Mouse (Mus musculus) midbrain, embryonic 15.5 days (tissue): ENCODE data around the gene Parp14. TPM values are rescaled to one million over a fixed set of nuclear protein-coding genes. Genes with fewer than 3 reads are reported as not detected.

ENCODE experiments used
- ATAC-seq: fragments of 200-750 bp; cut with Nextera tagmentation; replicated peaks from 2 replicates; pipeline ENCODE4 v1.8.0; 2017; ENCODE audit warnings: moderate TSS enrichment
- H3K27ac ChIP-seq: fragments of 300-500 bp; sonication (generic); 2 replicates; pipeline ENCODE4 v1.5.1; 2015; ENCODE audit warnings: mild to moderate bottlenecking, inconsistent platforms
- H3K27me3 ChIP-seq: fragments of 300-500 bp; sonication (generic); replicated peaks from 2 replicates; pipeline ENCODE4 v1.6.1; 2015; ENCODE audit warnings: inconsistent platforms
- H3K36me3 ChIP-seq: fragments of 300-500 bp; sonication (generic); replicated peaks from 2 replicates; pipeline ENCODE4 v1.6.1; 2015; ENCODE audit warnings: inconsistent platforms
- H3K4me1 ChIP-seq: fragments of 300-500 bp; sonication (generic); 2 replicates; pipeline ENCODE4 v1.6.1; 2015; ENCODE audit warnings: inconsistent platforms
- H3K4me2 ChIP-seq: fragments of 300-500 bp; sonication (generic); 2 replicates; pipeline ENCODE4 v1.6.1; 2015; ENCODE audit warnings: inconsistent platforms, mild to moderate bottlenecking, moderate library complexity
- H3K4me3 ChIP-seq: fragments of 300-500 bp; sonication (generic); 2 replicates; pipeline ENCODE4 v1.5.1; 2015; ENCODE audit warnings: mild to moderate bottlenecking, inconsistent platforms
- H3K9ac ChIP-seq: fragments of 300-500 bp; sonication (generic); 2 replicates; pipeline ENCODE4 v1.6.1; 2015; ENCODE audit warnings: mild to moderate bottlenecking, inconsistent platforms
- H3K9me3 ChIP-seq: fragments of 300-500 bp; sonication (generic); 2 replicates; pipeline ENCODE4 v1.6.1; 2016; ENCODE audit warnings: inconsistent platforms
- WGBS: fragments of 180-500 bp; shearing (Covaris S2); methylation state at CpG from one replicate; pipeline ENCODE4 v1.1.7; 2015; ENCODE audit warnings: mixed read lengths; 5-methylcytosine and 5-hydroxymethylcytosine counted together
- polyA plus RNA-seq: library from polyadenylated mRNA; unstranded; fragments of >200 nt; fragmentation: Nextera tagmentation; extraction: Ambion mirVana; gene quantifications from 2 replicates; pipeline ENCODE4 v1.2.1, GENCODE M21; 2015

The Parp14 gene
- polyA plus RNA-seq, 1 experiment from 2014 or later: 0.49 TPM

GRCm38 (mm10) chr16:35862057-35862456 is 9.3 kb downstream of the Parp14 start:
- no peak for ATAC-seq
- H3K4me1 ChIP-seq: no peaks in the 10 kb centered on the region
- no peak overlapping the region for H3K4me2 ChIP-seq
- H3K36me3 ChIP-seq: no peaks in the 10 kb centered on the region
- H3K9me3 ChIP-seq: no peaks in the 10 kb centered on the region
- H3K4me3 ChIP-seq: no peak overlapping the region
- no peak overlapping the region for H3K9ac ChIP-seq
- 98% methylated on average over 1 of the region's 1 CpGs for WGBS
- no peak overlapping the region for H3K27ac ChIP-seq
- H3K27me3 ChIP-seq: no peaks in the 10 kb centered on the region

GRCm38 (mm10) chr16:35860236-35860635 is 11.1 kb downstream of the Parp14 start:
- H3K27ac ChIP-seq: no peak overlapping the region
- no peak overlapping the region for H3K9ac ChIP-seq
- no peak for ATAC-seq
- H3K9me3 ChIP-seq: no peaks in the 10 kb centered on the region
- H3K36me3 ChIP-seq: no peaks in the 10 kb centered on the region
- no peaks in the 10 kb centered on the region for H3K4me1 ChIP-seq
- no peak overlapping the region for H3K4me2 ChIP-seq
- no peak overlapping the region for H3K4me3 ChIP-seq
- WGBS: 85% methylated on average over 16 of the region's 16 CpGs
- H3K27me3 ChIP-seq: no peaks in the 10 kb centered on the region

DNA sequence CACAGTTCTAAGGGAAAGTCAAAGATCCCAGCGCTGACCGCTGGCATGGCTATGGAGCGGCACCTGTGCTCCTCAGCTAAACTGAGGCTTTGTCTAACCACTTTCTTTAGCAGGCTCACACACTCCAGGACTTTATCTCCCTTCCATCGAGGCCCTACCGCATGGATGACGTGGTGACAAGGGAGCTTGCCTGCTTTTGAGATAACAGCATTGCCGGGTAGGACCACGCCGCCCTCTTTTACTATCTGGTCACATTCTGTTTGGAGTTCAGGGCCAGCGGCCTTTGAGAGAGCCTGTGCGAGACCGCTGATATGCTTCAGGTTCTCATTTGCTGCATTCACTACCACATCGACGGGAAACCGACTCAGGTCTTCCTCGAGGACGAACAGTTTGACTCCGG is 14.6 kb downstream of the Parp14 start:
- Histone ChIP-seq H3K9ac (no peak overlapping the region), H3K27me3 (no peaks in the 10 kb centered on the region), H3K9me3 (no peaks in the 10 kb centered on the region), H3K36me3 (no peaks in the 10 kb centered on the region), H3K4me1 (no peaks in the 10 kb centered on the region), H3K4me2 (no peak overlapping the region), H3K4me3 (no peak overlapping the region), H3K27ac (no peak overlapping the region)
- no peak for ATAC-seq
- WGBS: 92% methylated on average over 18 of the region's 18 CpGs

GRCm38 (mm10) chr16:35855846-35856245 is 15.5 kb downstream of the Parp14 start:
- Histone ChIP-seq H3K9me3 (no peaks in the 10 kb centered on the region), H3K4me2 (no peak overlapping the region), H3K27ac (no peak overlapping the region), H3K27me3 (no peaks in the 10 kb centered on the region), H3K36me3 (no peaks in the 10 kb centered on the region), H3K4me3 (no peak overlapping the region), H3K4me1 (no peaks in the 10 kb centered on the region), H3K9ac (no peak overlapping the region)
- 83% methylated on average over 4 of the region's 4 CpGs for WGBS
- no peak for ATAC-seq

- no peak overlapping the region for H3K27ac ChIP-seq
- no peaks in the 10 kb centered on the region for H3K27me3 ChIP-seq
- no peaks in the 10 kb centered on the region for H3K9me3 ChIP-seq
- no peak overlapping the region for H3K4me2 ChIP-seq
- H3K4me3 ChIP-seq: no peak overlapping the region
- H3K9ac ChIP-seq: no peak overlapping the region
- no peak for ATAC-seq
- no peaks in the 10 kb centered on the region for H3K36me3 ChIP-seq
- no peaks in the 10 kb centered on the region for H3K4me1 ChIP-seq
Observed at GRCm38 (mm10) chr16:35847138-35847537, 24.2 kb downstream of the Parp14 start.

DNA sequence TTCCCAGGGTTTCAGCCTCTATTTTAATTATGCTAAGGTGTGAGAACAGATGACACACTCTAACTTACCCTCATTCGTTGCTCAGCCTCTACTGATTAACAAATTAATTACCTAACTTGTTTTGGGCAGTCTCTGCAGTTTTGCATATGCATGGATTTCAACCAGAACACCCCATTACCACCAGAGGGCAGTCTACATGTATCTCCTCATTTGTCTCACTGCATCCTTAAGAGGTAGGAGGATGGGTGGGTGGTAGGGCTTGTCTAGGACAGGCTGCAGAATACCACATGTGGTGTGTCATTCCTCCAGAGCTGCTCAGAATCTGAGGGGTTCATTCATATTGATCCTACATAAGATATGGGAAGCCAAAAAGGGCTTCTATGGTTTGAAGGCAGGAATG is 31.7 kb downstream of the Parp14 start:
- Histone ChIP-seq H3K4me2 (no peak overlapping the region), H3K27ac (no peak overlapping the region), H3K27me3 (no peaks in the 10 kb centered on the region), H3K4me1 (no peaks in the 10 kb centered on the region), H3K4me3 (no peak overlapping the region), H3K9ac (no peak overlapping the region), H3K36me3 (no peaks in the 10 kb centered on the region), H3K9me3 (no peaks in the 10 kb centered on the region)
- no peak for ATAC-seq
- 26% methylated on average over 1 of the region's 1 CpGs for WGBS

- no peak for ATAC-seq
Observed at GRCm38 (mm10) chr16:35834653-35835052, 36.7 kb downstream of the Parp14 start.

GRCm38 (mm10) chr16:35832926-35833325 is 38.4 kb downstream of the Parp14 start:
- Histone ChIP-seq H3K36me3 (no peaks in the 10 kb centered on the region), H3K27me3 (0 out of 2 replicates have a peak, but pooled peaks cover 2% of the 10 kb centered on the region), H3K9me3 (no peaks in the 10 kb centered on the region), H3K4me2 (no peak overlapping the region), H3K9ac (no peak overlapping the region), H3K4me1 (no peaks in the 10 kb centered on the region), H3K27ac (no peak overlapping the region), H3K4me3 (no peak overlapping the region)
- ATAC-seq: no peak
- WGBS: 90% methylated on average over 3 of the region's 3 CpGs

More at GRCm38 (mm10) chr16:35834653-35835052, 36.7 kb downstream of the Parp14 start:
- Histone ChIP-seq H3K4me1 (no peaks in the 10 kb centered on the region), H3K4me2 (no peak overlapping the region), H3K27ac (no peak overlapping the region), H3K27me3 (0 out of 2 replicates have a peak, but pooled peaks cover 2% of the 10 kb centered on the region), H3K36me3 (no peaks in the 10 kb centered on the region), H3K9me3 (no peaks in the 10 kb centered on the region), H3K4me3 (no peak overlapping the region), H3K9ac (no peak overlapping the region)
- WGBS: 89% methylated on average over 8 of the region's 8 CpGs

- H3K27ac ChIP-seq: no peak overlapping the region
- no peak overlapping the region for H3K9ac ChIP-seq
- WGBS: 28% methylated on average over 7 of the region's 7 CpGs
- H3K4me1 ChIP-seq: no peaks in the 10 kb centered on the region
- no peak for ATAC-seq
- 0 out of 2 replicates have a peak, but pooled peaks cover 2% of the 10 kb centered on the region for H3K27me3 ChIP-seq
- H3K4me2 ChIP-seq: no peak overlapping the region
- 0 out of 2 replicates have a peak, but pooled peaks cover 3% of the 10 kb centered on the region for H3K36me3 ChIP-seq
- no peak overlapping the region for H3K4me3 ChIP-seq
- H3K9me3 ChIP-seq: no peaks in the 10 kb centered on the region
Observed at GRCm38 (mm10) chr16:35829999-35830398, 41.3 kb downstream of the Parp14 start.

GRCm38 (mm10) chr16:35817255-35818089 is 53.9 kb downstream of the Parp14 start:
- Histone ChIP-seq H3K27ac (no peak overlapping the region), H3K9me3 (no peaks in the 10 kb centered on the region), H3K4me3 (no peak overlapping the region), H3K36me3 (no peaks in the 10 kb centered on the region; the same call in 1 of the 2 replicates), H3K27me3 (no peaks in the 10 kb centered on the region), H3K4me2 (no peak overlapping the region), H3K9ac (no peak overlapping the region), H3K4me1 (no peaks in the 10 kb centered on the region)
- 33% methylated on average over 13 of the region's 13 CpGs for WGBS
- peak; percentile 89 for ATAC-seq

DNA sequence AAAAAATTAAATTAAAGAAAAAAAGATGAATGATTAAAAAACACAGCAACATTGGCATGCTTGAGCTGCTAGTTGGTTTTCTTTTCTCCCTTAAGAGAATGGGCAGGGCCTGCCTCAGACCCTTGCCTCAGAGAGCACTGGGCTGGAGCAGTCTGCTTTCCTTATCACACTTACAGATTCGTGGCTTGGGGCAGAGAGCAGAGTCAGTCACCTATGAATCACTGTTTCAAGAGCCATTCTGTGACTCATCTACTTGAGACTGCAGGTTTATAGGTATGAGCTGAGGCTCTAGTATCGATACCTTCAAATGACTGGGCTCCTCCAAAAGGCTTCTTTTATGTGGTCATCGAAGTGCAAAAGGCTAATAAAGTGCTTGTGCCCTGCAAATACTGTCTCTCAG is 58.2 kb downstream of the Parp14 start:
- Histone ChIP-seq H3K36me3 (no peaks in the 10 kb centered on the region; the same call in 1 of the 2 replicates), H3K4me2 (no peak overlapping the region), H3K27me3 (no peaks in the 10 kb centered on the region), H3K4me3 (no peak overlapping the region), H3K27ac (no peak overlapping the region), H3K4me1 (no peaks in the 10 kb centered on the region), H3K9ac (no peak overlapping the region), H3K9me3 (no peaks in the 10 kb centered on the region)
- WGBS: 86% methylated on average over 3 of the region's 3 CpGs
- ATAC-seq: no peak

GRCm38 (mm10) chr16:35808838-35809237 is 62.5 kb downstream of the Parp14 start:
- no peak for ATAC-seq
- H3K4me2 ChIP-seq: no peak overlapping the region
- WGBS: 97% methylated on average over 2 of the region's 2 CpGs

DNA sequence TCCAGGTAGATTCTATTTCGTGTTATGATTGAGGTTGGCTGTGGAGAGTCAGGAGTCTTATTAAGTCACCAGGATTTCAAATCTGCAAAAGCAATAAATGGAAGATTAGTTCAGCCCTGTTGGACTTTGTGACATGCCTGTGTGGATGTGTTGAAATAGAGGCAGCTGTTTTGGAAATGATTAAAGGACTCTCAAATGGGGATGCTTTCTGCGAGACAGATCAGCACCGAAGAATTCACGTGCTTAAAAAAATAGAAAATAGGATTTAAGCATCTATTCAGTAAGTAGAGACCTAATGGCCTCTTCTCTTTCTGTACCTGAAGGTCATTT is 63.7 kb downstream of the Parp14 start:
- Histone ChIP-seq H3K9ac (no peak overlapping the region), H3K4me2 (no peak overlapping the region), H3K27me3 (no peaks in the 10 kb centered on the region), H3K4me1 (no peaks in the 10 kb centered on the region), H3K36me3 (no peaks in the 10 kb centered on the region), H3K9me3 (no peaks in the 10 kb centered on the region), H3K4me3 (no peak overlapping the region), H3K27ac (no peak overlapping the region)
- 46% methylated on average over 4 of the region's 4 CpGs for WGBS
- ATAC-seq: no peak

More at GRCm38 (mm10) chr16:35808838-35809237, 62.5 kb downstream of the Parp14 start:
- Histone ChIP-seq H3K9ac (no peak overlapping the region), H3K27me3 (no peaks in the 10 kb centered on the region), H3K27ac (no peak overlapping the region), H3K36me3 (no peaks in the 10 kb centered on the region), H3K9me3 (no peaks in the 10 kb centered on the region), H3K4me3 (no peak overlapping the region), H3K4me1 (no peaks in the 10 kb centered on the region)
